Mouse (Mus musculus) heart, postnatal 0 days (tissue): ENCODE results near the gene Galp.

Experiments
- CTCF ChIP-seq: IDR thresholded peaks from 2 replicates; pipeline ENCODE4 v1.5.1; 2016; ENCODE audit warnings: antibody characterized with exemption, control low read depth, low read depth
- EP300 ChIP-seq: IDR thresholded peaks from 2 replicates; pipeline ENCODE4 v1.6.1; 2016; ENCODE audit warnings: antibody characterized with exemption, low read depth

DNA sequence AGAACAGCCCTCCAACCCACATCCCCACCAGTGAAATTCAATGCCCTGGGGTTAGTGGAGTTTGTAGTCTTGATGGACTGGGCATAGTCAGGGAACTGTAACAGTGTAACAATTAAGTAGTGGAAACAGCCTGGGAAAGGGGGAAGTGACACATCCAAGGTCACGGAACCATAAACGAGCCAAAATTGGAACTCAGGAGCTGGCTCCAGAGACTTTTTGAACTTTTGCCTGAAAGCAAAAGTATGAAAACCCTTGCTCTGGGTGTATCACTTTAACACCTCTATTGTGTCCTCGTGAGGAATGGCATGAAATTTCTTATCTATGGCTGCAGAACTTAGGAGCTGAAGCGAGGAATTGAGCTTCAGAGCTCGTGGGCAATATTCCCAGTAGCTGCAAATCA, 42.7 kb upstream of the Galp start:
- no peak for TF ChIP-seq CTCF
- TF ChIP-seq EP300 = no peak
